Mouse (Mus musculus) stomach, postnatal 0 days (tissue): ENCODE measurements around the gene Nckap5. TPM values are rescaled to one million over a fixed set of nuclear protein-coding genes. Genes with fewer than 3 reads are reported as not detected.

ENCODE experiments used
- ATAC-seq: fragments of 200-750 bp; cut with Nextera tagmentation; 2 replicates; pipeline ENCODE4 v1.8.0; 2017; ENCODE audit not compliant: low FRiP score, low TSS enrichment
- DNase-seq: peaks from one replicate; pipeline ENCODE4 v3.0.0-alpha.2; 2016; ENCODE audit warnings: low spot score
- H3K27ac ChIP-seq: fragments of 300-500 bp; sonication (generic); replicated peaks from 2 replicates; pipeline ENCODE4 v1.5.1; 2014; ENCODE audit warnings: mild to moderate bottlenecking, control low read depth
- H3K27me3 ChIP-seq: fragments of 300-500 bp; sonication (generic); 2 replicates; pipeline ENCODE4 v1.6.1; 2014; ENCODE audit warnings: low read length; ENCODE audit not compliant: control insufficient read depth, insufficient read depth
- H3K36me3 ChIP-seq: fragments of 300-500 bp; sonication (generic); 2 replicates; pipeline ENCODE4 v1.6.1; 2014; ENCODE audit warnings: low read length, mixed read lengths; ENCODE audit not compliant: control insufficient read depth, insufficient read depth
- H3K4me1 ChIP-seq: fragments of 300-500 bp; sonication (generic); replicated peaks from 2 replicates; pipeline ENCODE4 v1.6.1; 2014; ENCODE audit warnings: antibody characterized with exemption; ENCODE audit not compliant: control insufficient read depth, insufficient read depth
- H3K4me2 ChIP-seq: fragments of 300-500 bp; sonication (generic); replicated peaks from 2 replicates; pipeline ENCODE4 v1.6.1; 2014; ENCODE audit warnings: low read depth, mild to moderate bottlenecking, control low read depth, moderate library complexity
- H3K4me3 ChIP-seq: fragments of 300-500 bp; sonication (generic); 2 replicates; pipeline ENCODE4 v1.5.1; 2014; ENCODE audit warnings: low read depth, low read length, control low read depth
- H3K9ac ChIP-seq: fragments of 300-500 bp; sonication (generic); 2 replicates; pipeline ENCODE4 v1.6.1; 2014; ENCODE audit warnings: mild to moderate bottlenecking, low read length, control low read depth, mixed read lengths
- H3K9me3 ChIP-seq: fragments of 300-500 bp; sonication (generic); 2 replicates; pipeline ENCODE4 v1.6.1; 2016; ENCODE audit warnings: low read length; ENCODE audit not compliant: control insufficient read depth
- CTCF ChIP-seq: IDR thresholded peaks from 2 replicates; pipeline ENCODE4 v1.5.1; 2016; ENCODE audit warnings: antibody characterized with exemption, low read depth, mild to moderate bottlenecking, moderate library complexity
- EP300 ChIP-seq: optimal IDR thresholded peaks from 2 replicates; pipeline ENCODE3; 2016; ENCODE audit warnings: antibody characterized with exemption
- WGBS: fragments of 180-500 bp; shearing (Covaris S2); extraction: QIAGEN DNeasy Blood & Tissue Kit; methylation state at CpG from one replicate; pipeline ENCODE4 v1.1.7; 2014; 5-methylcytosine and 5-hydroxymethylcytosine counted together
- polyA plus RNA-seq: library from polyadenylated mRNA; unstranded; fragments of >200 nt; fragmentation: Nextera tagmentation; extraction: Ambion mirVana; gene quantifications from 2 replicates; pipeline ENCODE4 v1.2.1, GENCODE M21; 2015

The Nckap5 gene
- polyA plus RNA-seq, 1 experiment from 2014 or later, result 1.9 TPM

- no peak overlapping the region for H3K27ac ChIP-seq
- H3K4me2 ChIP-seq, result no peak overlapping the region
- 75% methylated on average over 6 of the region's 6 CpGs for WGBS
- no peak overlapping the region for H3K9ac ChIP-seq
- H3K4me3 ChIP-seq, result no peak overlapping the region
- H3K4me1 ChIP-seq, result no peaks in the 10 kb centered on the region
- no peaks in the 10 kb centered on the region for H3K9me3 ChIP-seq
- no peaks in the 10 kb centered on the region for H3K36me3 ChIP-seq
- ATAC-seq (no peak), DNase-seq (no peak)
- no peak for TF ChIP-seq CTCF
- TF ChIP-seq EP300, result no peak
- H3K27me3 ChIP-seq, result no peaks in the 10 kb centered on the region
Observed at GRCm38 (mm10) chr1:125949076-125949475, 881.5 kb downstream of the Nckap5 start.

- DNase-seq (no peak), ATAC-seq (no peak)
- H3K9me3 ChIP-seq, result no peaks in the 10 kb centered on the region
- H3K4me2 ChIP-seq, result no peak overlapping the region
- no peaks in the 10 kb centered on the region for H3K36me3 ChIP-seq
- H3K27me3 ChIP-seq, result no peaks in the 10 kb centered on the region
- TF ChIP-seq EP300 (no peak), CTCF (no peak)
- WGBS, result 19% methylated on average over 9 of the region's 9 CpGs
- H3K4me1 ChIP-seq, result no peaks in the 10 kb centered on the region
- no peak overlapping the region for H3K4me3 ChIP-seq
- no peak overlapping the region for H3K27ac ChIP-seq
- H3K9ac ChIP-seq, result no peak overlapping the region
Observed at GRCm38 (mm10) chr1:125945136-125945535, 885.5 kb downstream of the Nckap5 start.

GRCm38 (mm10) chr1:125943305-125943704, 887.3 kb downstream of the Nckap5 start:
- ATAC-seq (no peak), DNase-seq (no peak)
- Histone ChIP-seq H3K36me3 (no peaks in the 10 kb centered on the region), H3K9me3 (no peaks in the 10 kb centered on the region), H3K27me3 (no peaks in the 10 kb centered on the region), H3K4me3 (no peak overlapping the region), H3K27ac (no peak overlapping the region), H3K9ac (no peak overlapping the region), H3K4me2 (no peak overlapping the region), H3K4me1 (no peaks in the 10 kb centered on the region)
- no peak for TF ChIP-seq EP300
- no peak for TF ChIP-seq CTCF
- WGBS, result 44% methylated on average over 1 of the region's 1 CpGs

GRCm38 (mm10) chr1:125925486-125925885, 905.1 kb downstream of the Nckap5 start:
- Histone ChIP-seq H3K4me2 (no peak overlapping the region), H3K27ac (no peak overlapping the region), H3K4me3 (no peak overlapping the region), H3K4me1 (no peaks in the 10 kb centered on the region), H3K9me3 (no peaks in the 10 kb centered on the region), H3K9ac (no peak overlapping the region), H3K36me3 (no peaks in the 10 kb centered on the region), H3K27me3 (no peaks in the 10 kb centered on the region)
- TF ChIP-seq CTCF, result no peak
- no peak for TF ChIP-seq EP300
- DNase-seq, result no peak
- 91% methylated on average over 10 of the region's 10 CpGs for WGBS
- no peak for ATAC-seq

- H3K27me3 ChIP-seq, result no peaks in the 10 kb centered on the region
- no peak for DNase-seq
- TF ChIP-seq EP300 (no peak), CTCF (peak; percentile 43)
- no peaks in the 10 kb centered on the region for H3K36me3 ChIP-seq
- no peaks in the 10 kb centered on the region for H3K4me1 ChIP-seq
- H3K9me3 ChIP-seq, result no peaks in the 10 kb centered on the region
- no peak overlapping the region for H3K4me2 ChIP-seq
- H3K9ac ChIP-seq, result no peak overlapping the region
- ATAC-seq, result no peak
- no peak overlapping the region for H3K4me3 ChIP-seq
- WGBS, result 57% methylated on average over 2 of the region's 2 CpGs
- no peak overlapping the region for H3K27ac ChIP-seq
Observed at GRCm38 (mm10) chr1:125923062-125923461, 907.5 kb downstream of the Nckap5 start.

- TF ChIP-seq EP300, result no peak
- TF ChIP-seq CTCF, result no peak
- H3K27me3 ChIP-seq, result no peaks in the 10 kb centered on the region
- no peak overlapping the region for H3K9ac ChIP-seq
- no peak overlapping the region for H3K27ac ChIP-seq
- H3K4me1 ChIP-seq, result no peaks in the 10 kb centered on the region
- H3K36me3 ChIP-seq, result no peaks in the 10 kb centered on the region
- WGBS, result 88% methylated on average over 3 of the region's 3 CpGs
- DNase-seq (no peak), ATAC-seq (no peak)
- H3K4me2 ChIP-seq, result no peak overlapping the region
- no peak overlapping the region for H3K4me3 ChIP-seq
- H3K9me3 ChIP-seq, result no peaks in the 10 kb centered on the region
Observed at GRCm38 (mm10) chr1:125920696-125921095, 909.9 kb downstream of the Nckap5 start.
